Mouse (Mus musculus) midbrain, embryonic 16.5 days (tissue): ENCODE results near the gene Nfkbia. TPM values are rescaled to one million over a fixed set of nuclear protein-coding genes. Genes with fewer than 3 reads are reported as not detected.

ENCODE experiments used
- ATAC-seq: fragments of 200-750 bp; cut with Nextera tagmentation; 2 replicates; pipeline ENCODE4 v1.8.0; 2017; ENCODE audit warnings: moderate TSS enrichment
- H3K27ac ChIP-seq: fragments of 300-500 bp; sonication (generic); 2 replicates; pipeline ENCODE4 v1.5.1; 2014; ENCODE audit warnings: mild to moderate bottlenecking, low read length, mixed read lengths
- H3K27me3 ChIP-seq: fragments of 300-500 bp; sonication (generic); 2 replicates; pipeline ENCODE4 v1.6.1; 2014; ENCODE audit warnings: low read depth, low read length, mixed read lengths; ENCODE audit not compliant: control insufficient read depth, insufficient read depth
- H3K36me3 ChIP-seq: fragments of 300-500 bp; sonication (generic); 2 replicates; pipeline ENCODE4 v1.6.1; 2014; ENCODE audit warnings: mild to moderate bottlenecking, low read length, moderate library complexity, mixed read lengths; ENCODE audit not compliant: control insufficient read depth, insufficient read depth
- H3K4me1 ChIP-seq: fragments of 300-500 bp; sonication (generic); 2 replicates; pipeline ENCODE4 v1.6.1; 2014; ENCODE audit warnings: mild to moderate bottlenecking, low read length, mixed read lengths; ENCODE audit not compliant: control insufficient read depth, insufficient read depth
- H3K4me2 ChIP-seq: fragments of 300-500 bp; sonication (generic); 2 replicates; pipeline ENCODE4 v1.6.1; 2014; ENCODE audit warnings: mild to moderate bottlenecking, low read length, mixed read lengths
- H3K4me3 ChIP-seq: fragments of 300-500 bp; sonication (generic); 2 replicates; pipeline ENCODE4 v1.5.1; 2014; ENCODE audit warnings: low read depth, mild to moderate bottlenecking, low read length, moderate library complexity, mixed read lengths
- H3K9ac ChIP-seq: fragments of 300-500 bp; sonication (generic); 2 replicates; pipeline ENCODE4 v1.6.1; 2014; ENCODE audit warnings: low read depth, low read length, mixed read lengths
- H3K9me3 ChIP-seq: fragments of 300-500 bp; sonication (generic); replicated peaks from 2 replicates; pipeline ENCODE4 v1.6.1; 2014; ENCODE audit warnings: mild to moderate bottlenecking, low read length, mixed read lengths; ENCODE audit not compliant: control insufficient read depth, poor library complexity, severe bottlenecking
- WGBS: fragments of 180-500 bp; shearing (Covaris S2); extraction: QIAGEN DNeasy Blood & Tissue Kit; methylation state at CpG from one replicate; pipeline ENCODE4 v1.1.7; 2014; 5-methylcytosine and 5-hydroxymethylcytosine counted together
- polyA plus RNA-seq: library from polyadenylated mRNA; unstranded; fragments of >200 nt; fragmentation: Nextera tagmentation; extraction: Ambion mirVana; gene quantifications from 2 replicates; pipeline ENCODE4 v1.2.1, GENCODE M21; 2015

Gene Nfkbia
- polyA plus RNA-seq, 1 experiment from 2014 or later: 64.3 TPM

DNA sequence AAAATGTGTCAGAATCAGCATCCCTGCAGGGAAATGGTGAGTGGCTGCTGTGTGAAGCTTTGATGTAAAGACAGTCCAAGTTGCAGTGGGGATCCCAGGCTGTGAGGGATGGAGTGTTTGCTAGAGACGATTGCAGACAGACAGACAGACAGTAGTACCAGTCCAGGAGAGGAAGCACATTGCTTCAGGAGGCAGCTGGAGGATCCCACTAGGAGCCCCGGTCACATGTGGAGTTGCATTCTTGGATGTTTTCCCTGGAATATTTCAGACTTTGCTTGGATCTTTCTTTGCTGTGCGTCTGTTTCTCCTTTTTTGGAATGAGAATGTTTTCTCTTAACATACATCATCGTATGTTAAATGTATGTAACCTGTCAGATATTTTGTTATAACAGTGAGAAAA lies 38.5 kb downstream of the Nfkbia start:
- Histone ChIP-seq H3K27ac (no peak overlapping the region), H3K4me2 (no peak overlapping the region), H3K4me1 (no peaks in the 10 kb centered on the region), H3K4me3 (no peak overlapping the region), H3K9me3 (no peaks in the 10 kb centered on the region), H3K36me3 (no peaks in the 10 kb centered on the region), H3K27me3 (no peaks in the 10 kb centered on the region), H3K9ac (no peak overlapping the region)
- WGBS: 74% methylated on average over 4 of the region's 4 CpGs
- ATAC-seq: no peak

- Histone ChIP-seq H3K27ac (no peak overlapping the region), H3K4me3 (no peak overlapping the region), H3K36me3 (no peaks in the 10 kb centered on the region), H3K27me3 (no peaks in the 10 kb centered on the region), H3K4me2 (no peak overlapping the region), H3K9ac (no peak overlapping the region), H3K4me1 (no peaks in the 10 kb centered on the region), H3K9me3 (no peaks in the 10 kb centered on the region)
- ATAC-seq: no peak
- 52% methylated on average over 5 of the region's 5 CpGs for WGBS
Measured at GRCm38 (mm10) chr12:55452839-55453238, 39.6 kb downstream of the Nfkbia start.

- 63% methylated on average over 16 of the region's 16 CpGs for WGBS
- Histone ChIP-seq H3K36me3 (no peaks in the 10 kb centered on the region), H3K4me2 (no peak overlapping the region), H3K27ac (no peak overlapping the region), H3K9ac (no peak overlapping the region), H3K27me3 (no peaks in the 10 kb centered on the region), H3K4me3 (no peak overlapping the region), H3K4me1 (peaks cover 6% of the 10 kb centered on the region; the same call in 1 of the 2 replicates), H3K9me3 (no peaks in the 10 kb centered on the region)
- ATAC-seq: no peak
Measured at GRCm38 (mm10) chr12:55450421-55450820, 42.0 kb downstream of the Nfkbia start.

- no peaks in the 10 kb centered on the region for H3K27me3 ChIP-seq
- H3K4me3 ChIP-seq: no peak overlapping the region
- H3K4me2 ChIP-seq: no peak overlapping the region
- peaks cover 6% of the 10 kb centered on the region; the same call in 1 of the 2 replicates for H3K4me1 ChIP-seq
- no peaks in the 10 kb centered on the region for H3K9me3 ChIP-seq
- 98% methylated on average over 2 of the region's 2 CpGs for WGBS
- no peak overlapping the region for H3K9ac ChIP-seq
- no peaks in the 10 kb centered on the region for H3K36me3 ChIP-seq
- no peak overlapping the region for H3K27ac ChIP-seq
- no peak for ATAC-seq
Measured at GRCm38 (mm10) chr12:55449048-55449447, 43.4 kb downstream of the Nfkbia start.

- Histone ChIP-seq H3K36me3 (no peaks in the 10 kb centered on the region), H3K4me2 (no peak overlapping the region), H3K4me3 (no peak overlapping the region), H3K9me3 (no peaks in the 10 kb centered on the region), H3K9ac (no peak overlapping the region), H3K27me3 (no peaks in the 10 kb centered on the region), H3K27ac (no peak overlapping the region), H3K4me1 (peaks cover 6% of the 10 kb centered on the region; the same call in 1 of the 2 replicates)
- ATAC-seq: no peak
- 67% methylated on average over 2 of the region's 2 CpGs for WGBS
Measured at GRCm38 (mm10) chr12:55448457-55448856, 44.0 kb downstream of the Nfkbia start.

GRCm38 (mm10) chr12:55447396-55447760 lies 45.1 kb downstream of the Nfkbia start:
- 69% methylated on average over 11 of the region's 11 CpGs for WGBS
- H3K9ac ChIP-seq: no peak overlapping the region

GRCm38 (mm10) chr12:55446746-55447395 lies 45.6 kb downstream of the Nfkbia start:
- no peaks in the 10 kb centered on the region for H3K36me3 ChIP-seq
- peak overlapping the region; percentile 85 for H3K27ac ChIP-seq
- no peak overlapping the region for H3K4me3 ChIP-seq
- 25% methylated on average over 13 of the region's 13 CpGs for WGBS
- no peak overlapping the region for H3K4me2 ChIP-seq
- peak overlapping the region; percentile 7; the same call in 1 of the 2 replicates for H3K9ac ChIP-seq
- no peaks in the 10 kb centered on the region for H3K27me3 ChIP-seq
- peak; percentile 90 for ATAC-seq
- H3K9me3 ChIP-seq: no peaks in the 10 kb centered on the region
- peaks cover 6% of the 10 kb centered on the region; the same call in 1 of the 2 replicates for H3K4me1 ChIP-seq

More at GRCm38 (mm10) chr12:55447396-55447760, 45.1 kb downstream of the Nfkbia start:
- H3K9me3 ChIP-seq: no peaks in the 10 kb centered on the region
- H3K36me3 ChIP-seq: no peaks in the 10 kb centered on the region
- H3K4me3 ChIP-seq: no peak overlapping the region
- no peak overlapping the region for H3K4me2 ChIP-seq
- H3K27ac ChIP-seq: peak overlapping the region; percentile 85
- H3K27me3 ChIP-seq: no peaks in the 10 kb centered on the region
- ATAC-seq: no peak
- H3K4me1 ChIP-seq: peaks cover 6% of the 10 kb centered on the region; the same call in 1 of the 2 replicates

DNA sequence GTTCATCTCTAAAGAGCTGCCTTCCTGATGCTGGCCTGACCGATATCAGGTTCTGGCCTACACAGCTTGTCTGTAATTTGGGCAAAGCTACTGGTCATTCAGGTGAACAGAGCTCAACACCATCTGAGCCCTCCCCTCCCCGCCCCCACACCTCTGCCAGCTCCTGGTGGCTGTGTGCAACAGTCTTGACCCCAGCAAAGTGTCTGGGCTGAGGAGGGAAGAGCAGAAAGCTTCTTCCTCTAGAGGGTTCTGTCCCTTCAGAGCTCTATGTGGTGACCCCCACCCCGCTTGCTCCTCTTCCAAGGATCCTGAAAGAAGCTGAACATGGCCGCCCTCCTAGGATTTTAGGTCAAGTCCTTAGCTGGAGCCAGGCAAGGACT lies 46.1 kb downstream of the Nfkbia start:
- Histone ChIP-seq H3K9ac (peak overlapping the region; percentile 7; the same call in 1 of the 2 replicates), H3K27me3 (no peaks in the 10 kb centered on the region), H3K9me3 (no peaks in the 10 kb centered on the region), H3K4me3 (no peak overlapping the region), H3K4me2 (no peak overlapping the region), H3K4me1 (peaks cover 6% of the 10 kb centered on the region; the same call in 1 of the 2 replicates), H3K36me3 (no peaks in the 10 kb centered on the region), H3K27ac (peak overlapping the region; percentile 85)
- WGBS: 81% methylated on average over 4 of the region's 4 CpGs
- ATAC-seq: peak; percentile 63; the same call in 1 of the 2 replicates

DNA sequence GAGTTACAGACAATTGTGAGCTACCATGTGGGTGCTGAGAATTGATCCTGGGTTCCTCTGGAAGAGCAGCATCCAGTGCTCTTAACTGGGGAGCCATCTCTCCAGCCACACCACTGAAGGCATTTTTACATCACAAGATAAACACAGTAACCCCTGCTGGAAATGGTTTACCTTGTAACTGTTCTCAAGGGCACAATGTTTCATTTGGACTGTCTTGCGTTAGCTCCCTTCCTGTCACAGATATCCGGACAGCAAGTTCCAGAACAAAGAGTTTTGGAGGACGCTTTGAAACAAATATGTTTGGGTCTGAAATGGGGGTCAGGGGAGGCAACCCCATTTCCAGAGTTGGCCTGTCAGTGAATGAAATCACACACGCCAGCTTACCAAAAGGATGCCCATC lies 46.9 kb downstream of the Nfkbia start:
- H3K27ac ChIP-seq: no peak overlapping the region
- WGBS: 91% methylated on average over 4 of the region's 4 CpGs
- no peak for ATAC-seq

More for the DNA sequence above, 46.9 kb downstream of the Nfkbia start:
- H3K9me3 ChIP-seq: no peaks in the 10 kb centered on the region
- H3K9ac ChIP-seq: no peak overlapping the region
- peaks cover 6% of the 10 kb centered on the region; the same call in 1 of the 2 replicates for H3K4me1 ChIP-seq
- H3K4me3 ChIP-seq: no peak overlapping the region
- H3K36me3 ChIP-seq: no peaks in the 10 kb centered on the region
- no peak overlapping the region for H3K4me2 ChIP-seq
- H3K27me3 ChIP-seq: no peaks in the 10 kb centered on the region
